Mouse (Mus musculus) E14TG2a.4 (cell line): ENCODE data around the gene Saa2.

Experiments
- H3K27me3 ChIP-seq: 2 replicates; pipeline ENCODE4 v1.6.1; 2014; ENCODE audit warnings: low read length, control low read depth; ENCODE audit not compliant: insufficient read depth
- H3K36me3 ChIP-seq: 2 replicates; pipeline ENCODE4 v1.6.1; 2014; ENCODE audit warnings: low read length, control low read depth; ENCODE audit not compliant: insufficient read depth
- H3K4me1 ChIP-seq: replicated peaks from 2 replicates; pipeline ENCODE4 v1.6.1; 2014; ENCODE audit warnings: low read depth, low read length, control low read depth
- H3K4me3 ChIP-seq: replicated peaks from 2 replicates; pipeline ENCODE4 v1.5.1; 2014; ENCODE audit warnings: mild to moderate bottlenecking, low read length
- H3K9me3 ChIP-seq: 2 replicates; pipeline ENCODE4 v1.6.1; 2014; ENCODE audit warnings: low read length, control low read depth
- CTCF ChIP-seq: conservative IDR thresholded peaks from 2 replicates; pipeline ENCODE4 v1.5.1; 2014; ENCODE audit warnings: low read length
- NANOG ChIP-seq: IDR thresholded peaks from 2 replicates; pipeline ENCODE4 v1.6.1; 2014; ENCODE audit warnings: borderline replicate concordance, low read length, mixed read lengths
- POU5F1 ChIP-seq: IDR thresholded peaks from 2 replicates; pipeline ENCODE4 v1.6.1; 2014; ENCODE audit warnings: low read length, borderline replicate concordance

Saa2 gene

GRCm38 (mm10) chr7:46745816-46746215 is 5.8 kb upstream of the Saa2 start:
- Histone ChIP-seq H3K36me3 (no peaks in the 10 kb centered on the region), H3K9me3 (no peaks in the 10 kb centered on the region), H3K27me3 (no peaks in the 10 kb centered on the region), H3K4me1 (peaks cover 12% of the 10 kb centered on the region), H3K4me3 (no peak overlapping the region)
- TF ChIP-seq CTCF, result no peak

DNA sequence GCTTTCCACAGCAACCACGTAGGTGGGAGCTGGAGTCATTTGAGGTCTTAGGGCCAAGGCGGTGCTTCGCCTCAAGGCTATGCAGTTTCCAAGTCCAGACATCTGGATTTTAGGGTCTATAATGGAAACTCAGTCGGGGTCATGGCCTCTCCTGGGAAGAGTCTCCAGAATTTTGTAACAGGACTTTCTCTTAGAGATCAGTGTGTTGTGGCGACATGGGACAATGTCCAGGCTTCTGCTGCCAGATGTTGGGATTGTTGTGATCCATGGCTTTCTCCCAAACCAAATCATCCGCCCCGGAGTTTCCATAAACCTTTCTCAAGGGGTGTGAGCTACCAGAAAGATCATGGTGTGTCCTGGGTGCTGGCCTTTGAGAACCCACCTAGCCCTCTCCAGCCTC is 5.2 kb upstream of the Saa2 start:
- Histone ChIP-seq H3K27me3 (no peaks in the 10 kb centered on the region), H3K9me3 (no peaks in the 10 kb centered on the region), H3K4me3 (no peak overlapping the region), H3K36me3 (no peaks in the 10 kb centered on the region), H3K4me1 (peaks cover 12% of the 10 kb centered on the region)
- TF ChIP-seq NANOG, result no peak

DNA sequence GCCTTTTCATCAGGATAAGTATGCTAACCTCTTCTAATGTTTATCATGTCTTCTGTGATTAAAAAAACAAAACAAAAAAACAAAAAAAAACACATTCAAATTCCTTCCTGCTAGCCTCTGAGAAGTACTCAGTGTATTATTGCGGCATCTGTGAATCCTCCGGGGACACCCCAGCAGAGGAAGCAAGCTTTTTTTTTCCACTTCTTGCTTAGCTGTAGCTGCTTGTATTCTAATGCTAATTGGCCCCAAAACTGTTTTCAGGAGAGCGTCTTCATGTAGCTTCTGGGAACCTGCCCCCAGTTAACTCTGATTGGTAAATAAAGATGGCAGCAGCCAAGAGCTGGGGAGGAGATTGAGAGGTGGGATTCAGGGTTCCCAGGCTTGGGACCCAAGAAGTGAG is 3.1 kb upstream of the Saa2 start:
- Histone ChIP-seq H3K27me3 (no peaks in the 10 kb centered on the region), H3K36me3 (no peaks in the 10 kb centered on the region), H3K4me3 (no peak overlapping the region), H3K9me3 (no peaks in the 10 kb centered on the region), H3K4me1 (peaks cover 12% of the 10 kb centered on the region)
- TF ChIP-seq POU5F1 (no peak), NANOG (no peak), CTCF (no peak)

DNA sequence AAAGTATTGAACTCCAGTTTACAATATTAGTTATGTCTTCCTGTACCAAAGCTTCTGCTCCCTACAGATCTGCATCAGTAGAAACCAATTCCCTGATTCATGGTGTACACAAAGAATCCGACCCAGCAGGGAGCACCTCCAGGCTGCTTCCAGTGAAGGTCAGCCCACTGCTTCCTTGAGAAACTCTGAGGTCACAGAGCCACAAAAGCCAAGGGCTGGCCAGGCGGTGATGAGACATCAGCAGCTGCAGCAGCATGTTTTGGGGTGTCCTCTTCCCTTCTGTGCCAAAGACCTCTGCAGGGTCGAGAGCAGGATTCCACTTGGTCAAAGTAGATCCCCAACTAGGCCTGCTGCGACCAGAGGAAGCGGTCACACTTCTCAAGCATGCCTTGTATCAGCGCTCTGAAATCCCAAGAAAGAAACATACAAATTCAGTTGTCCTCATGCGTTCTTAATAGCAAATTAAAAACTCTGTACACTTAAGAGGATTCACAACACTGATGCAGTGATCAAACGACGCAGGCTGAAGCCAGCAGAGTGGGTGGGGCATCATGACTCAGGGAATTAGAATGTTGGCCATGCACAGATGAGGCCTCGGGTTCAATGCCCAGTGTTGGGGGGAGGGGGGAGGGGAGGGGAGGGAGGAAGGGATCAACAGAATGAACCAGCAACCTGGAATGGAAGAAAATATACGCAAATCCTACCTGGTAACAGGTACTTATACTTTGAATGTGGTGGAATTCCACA is 9.6 kb downstream of the Saa2 start:
- H3K4me3 ChIP-seq, result peak overlapping the region; percentile 26; the same call in 1 of the 2 replicates
- H3K27me3 ChIP-seq, result no peaks in the 10 kb centered on the region
- peaks cover 17% of the 10 kb centered on the region for H3K36me3 ChIP-seq
- H3K9me3 ChIP-seq, result no peaks in the 10 kb centered on the region
- H3K4me1 ChIP-seq, result peaks cover 20% of the 10 kb centered on the region
- no peak for TF ChIP-seq CTCF
- no peak for TF ChIP-seq POU5F1
- no peak for TF ChIP-seq NANOG

DNA sequence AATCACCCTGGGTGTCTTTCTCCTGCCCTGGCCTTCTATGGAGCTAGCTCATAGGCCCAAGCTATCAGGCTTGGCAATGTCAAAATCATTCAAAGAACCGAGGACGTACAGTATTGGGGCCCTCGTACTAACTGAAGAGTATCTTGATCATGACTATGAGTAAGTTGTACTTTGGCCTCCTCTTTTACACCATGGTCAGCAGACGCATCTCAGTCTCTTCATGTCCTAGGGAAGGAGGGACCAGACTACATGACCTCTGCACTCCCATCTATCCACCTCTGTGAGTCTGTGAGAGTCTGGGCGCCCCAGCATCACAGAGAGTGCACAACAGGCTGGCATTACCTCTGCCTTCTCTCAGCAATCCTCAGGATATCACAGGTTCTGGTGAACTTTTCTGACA is 11.0 kb downstream of the Saa2 start:
- no peaks in the 10 kb centered on the region for H3K9me3 ChIP-seq
- H3K27me3 ChIP-seq, result no peaks in the 10 kb centered on the region
- H3K36me3 ChIP-seq, result peaks cover 23% of the 10 kb centered on the region
- TF ChIP-seq CTCF (no peak), NANOG (no peak), POU5F1 (no peak)
- H3K4me3 ChIP-seq, result no peak overlapping the region
- peaks cover 20% of the 10 kb centered on the region for H3K4me1 ChIP-seq

DNA sequence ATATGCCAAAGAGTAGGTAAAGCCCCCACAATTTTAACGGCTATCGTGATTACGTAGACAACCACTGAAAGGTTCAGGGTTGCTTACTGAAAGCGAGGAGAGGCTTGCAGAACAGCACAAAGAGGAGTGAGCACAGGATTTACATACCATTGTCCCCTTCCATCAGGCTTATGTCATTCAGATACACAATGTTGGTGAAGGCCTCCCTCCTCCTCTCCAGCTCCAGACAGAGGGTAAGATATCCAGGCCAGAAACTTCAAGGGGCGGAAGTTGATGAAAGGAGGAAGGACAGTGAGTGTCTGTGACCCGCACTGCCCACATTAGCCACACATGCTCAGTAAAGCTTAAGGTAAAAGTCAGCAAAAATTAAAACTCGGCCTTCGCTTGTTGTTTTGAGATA is 13.1 kb downstream of the Saa2 start:
- H3K36me3 ChIP-seq, result peaks cover 31% of the 10 kb centered on the region
- no peak overlapping the region for H3K4me3 ChIP-seq
- H3K4me1 ChIP-seq, result peaks cover 30% of the 10 kb centered on the region
- no peaks in the 10 kb centered on the region for H3K9me3 ChIP-seq
- TF ChIP-seq NANOG (no peak), POU5F1 (no peak), CTCF (no peak)
- no peaks in the 10 kb centered on the region for H3K27me3 ChIP-seq

DNA sequence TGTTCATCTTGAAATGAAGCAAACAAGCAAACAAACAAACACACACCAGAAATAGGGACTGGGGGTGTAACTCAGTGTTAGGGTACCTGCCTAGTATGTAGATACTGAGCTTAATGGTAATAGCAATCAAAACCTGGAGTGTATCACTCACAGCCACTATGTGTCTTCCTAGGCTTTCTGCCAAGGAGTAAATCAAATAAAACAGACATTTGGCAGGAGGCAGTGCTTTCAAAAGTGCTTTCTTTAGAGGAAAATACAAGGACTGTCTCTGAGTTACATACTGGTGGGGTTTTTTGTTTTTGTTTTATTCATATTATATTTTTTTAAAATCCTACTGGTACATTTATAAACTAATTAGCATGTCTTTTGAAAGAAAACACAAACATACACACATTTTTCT is 15.8 kb downstream of the Saa2 start:
- Histone ChIP-seq H3K4me3 (no peak overlapping the region), H3K9me3 (no peaks in the 10 kb centered on the region), H3K4me1 (peaks cover 24% of the 10 kb centered on the region), H3K36me3 (peaks cover 43% of the 10 kb centered on the region), H3K27me3 (no peaks in the 10 kb centered on the region)
- no peak for TF ChIP-seq NANOG
- no peak for TF ChIP-seq CTCF
- no peak for TF ChIP-seq POU5F1

DNA sequence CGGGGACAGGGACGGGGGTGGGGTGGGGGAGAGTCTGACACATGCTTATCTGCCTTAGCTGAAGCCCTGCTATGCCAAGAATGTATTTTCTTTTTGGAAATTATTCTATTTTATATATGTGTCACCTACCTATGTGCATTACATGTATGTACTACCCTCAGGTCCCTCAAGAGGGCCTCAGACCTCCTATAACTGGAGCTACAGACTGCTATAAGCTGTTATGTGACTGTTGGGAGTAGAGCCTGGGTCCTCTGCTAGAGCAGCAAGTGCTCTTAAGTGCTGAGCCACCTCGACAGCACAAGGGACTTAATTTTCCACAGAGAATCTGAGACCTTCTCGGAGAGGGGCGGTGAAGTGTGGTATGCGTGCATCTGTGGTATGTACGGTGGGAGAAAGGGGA is 16.9 kb downstream of the Saa2 start:
- TF ChIP-seq POU5F1, result no peak
- TF ChIP-seq NANOG, result no peak
- peak; percentile 44 for TF ChIP-seq CTCF
- Histone ChIP-seq H3K27me3 (no peaks in the 10 kb centered on the region), H3K4me1 (peaks cover 24% of the 10 kb centered on the region), H3K36me3 (peaks cover 39% of the 10 kb centered on the region), H3K9me3 (no peaks in the 10 kb centered on the region), H3K4me3 (0 out of 2 replicates have a peak overlapping the region, but pooled peaks have one; percentile 26)

DNA sequence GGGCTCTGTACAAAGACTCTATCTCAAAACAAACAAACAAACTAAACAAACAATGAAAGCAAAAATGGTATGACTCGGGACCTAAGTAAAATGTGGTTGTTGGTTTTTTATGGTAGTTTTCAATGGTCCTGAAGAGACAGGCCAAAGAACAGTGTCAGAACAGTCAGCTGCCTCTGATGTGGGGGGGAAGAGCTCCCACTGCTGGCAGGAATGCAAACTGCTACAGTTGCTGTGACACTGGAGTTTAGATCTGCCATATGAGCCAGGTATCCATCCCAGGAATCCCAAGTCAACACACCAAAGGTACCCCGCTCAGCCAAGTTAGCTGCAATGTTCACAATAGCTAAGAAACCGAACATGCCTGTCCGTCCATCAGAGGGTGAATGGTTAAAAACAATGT is 19.1 kb downstream of the Saa2 start:
- H3K36me3 ChIP-seq, result peaks cover 55% of the 10 kb centered on the region
- no peak for TF ChIP-seq POU5F1
- peak; percentile 31 for TF ChIP-seq CTCF
- peaks cover 24% of the 10 kb centered on the region for H3K4me1 ChIP-seq
- H3K27me3 ChIP-seq, result no peaks in the 10 kb centered on the region
- no peaks in the 10 kb centered on the region for H3K9me3 ChIP-seq
- H3K4me3 ChIP-seq, result no peak overlapping the region
